Mouse (Mus musculus) stomach, postnatal 0 days (tissue): ENCODE measurements around the gene Bckdha.

Experiments used
- CTCF ChIP-seq: IDR thresholded peaks from 2 replicates; pipeline ENCODE4 v1.5.1; 2016; ENCODE audit warnings: antibody characterized with exemption, low read depth, mild to moderate bottlenecking, moderate library complexity
- EP300 ChIP-seq: optimal IDR thresholded peaks from 2 replicates; pipeline ENCODE3; 2016; ENCODE audit warnings: antibody characterized with exemption

DNA sequence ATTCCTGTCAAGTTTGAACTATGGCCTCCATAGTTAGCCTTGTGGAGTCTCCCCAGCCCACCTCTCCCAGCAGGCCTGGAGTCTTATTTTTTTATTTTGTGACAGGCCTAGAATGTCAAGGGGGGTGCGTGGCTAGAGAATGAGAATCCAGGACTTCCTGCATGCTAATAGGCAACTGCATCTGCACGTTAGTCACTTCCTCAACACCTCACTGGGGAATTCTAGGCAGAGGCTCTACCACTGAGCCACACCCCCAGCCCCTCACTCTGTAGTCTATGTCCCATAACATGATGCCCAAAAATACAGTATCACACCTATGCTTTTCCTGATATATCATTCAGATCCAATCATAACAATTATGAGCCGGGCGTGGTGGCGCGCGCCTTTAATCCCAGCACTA is 18.2 kb upstream of the Bckdha start:
- TF ChIP-seq CTCF (no peak), EP300 (no peak)
